Mouse (Mus musculus) midbrain, embryonic 10.5 days (tissue): Measurements from ENCODE around the gene Ppp1r14a. TPM values are rescaled to one million over a fixed set of nuclear protein-coding genes. Genes with fewer than 3 reads are reported as not detected.

Experiments
- DNase-seq: peaks from one replicate; pipeline ENCODE4 v3.0.0-alpha.2; 2017; ENCODE audit warnings: low spot score
- H3K27ac ChIP-seq: fragments of 300-500 bp; sonication (generic); replicated peaks from 2 replicates; pipeline ENCODE4 v1.5.1; 2016; ENCODE audit warnings: mild to moderate bottlenecking
- H3K27me3 ChIP-seq: fragments of 300-500 bp; sonication (generic); 2 replicates; pipeline ENCODE4 v1.6.1; 2016; ENCODE audit warnings: low read depth, mild to moderate bottlenecking; ENCODE audit not compliant: poor library complexity, severe bottlenecking
- H3K36me3 ChIP-seq: fragments of 300-500 bp; sonication (generic); 2 replicates; pipeline ENCODE4 v1.6.1; 2016; ENCODE audit warnings: mild to moderate bottlenecking, moderate library complexity
- H3K4me1 ChIP-seq: fragments of 300-500 bp; sonication (generic); 2 replicates; pipeline ENCODE4 v1.6.1; 2016
- H3K4me3 ChIP-seq: fragments of 300-500 bp; sonication (generic); 2 replicates; pipeline ENCODE4 v1.5.1; 2016; ENCODE audit warnings: mild to moderate bottlenecking, moderate library complexity
- H3K9me3 ChIP-seq: fragments of 300-500 bp; sonication (generic); replicated peaks from 2 replicates; pipeline ENCODE4 v1.6.1; 2016; ENCODE audit warnings: mild to moderate bottlenecking
- WGBS: fragments of 180-500 bp; shearing (Covaris S2); methylation state at CpG from one replicate; pipeline ENCODE4 v1.1.7; 2016; 5-methylcytosine and 5-hydroxymethylcytosine counted together
- polyA plus RNA-seq: library from polyadenylated mRNA; unstranded; fragments of >200 nt; fragmentation: Nextera tagmentation; extraction: Ambion mirVana; gene quantifications from 2 replicates; pipeline ENCODE4 v1.2.1, GENCODE M21; 2016

Gene Ppp1r14a
- polyA plus RNA-seq, 1 experiment from 2014 or later: 21.9 TPM

- Histone ChIP-seq H3K4me3 (no peak overlapping the region), H3K9me3 (no peaks in the 10 kb centered on the region), H3K4me1 (peaks cover 25% of the 10 kb centered on the region), H3K27ac (peak overlapping the region; percentile 68), H3K27me3 (no peaks in the 10 kb centered on the region), H3K36me3 (no peaks in the 10 kb centered on the region)
- DNase-seq: no peak
- 76% methylated on average over 10 of the region's 10 CpGs for WGBS
Observed at GRCm38 (mm10) chr7:29259781-29260730, 29.1 kb upstream of the Ppp1r14a start.

GRCm38 (mm10) chr7:29262151-29262550 lies 27.0 kb upstream of the Ppp1r14a start:
- no peaks in the 10 kb centered on the region for H3K36me3 ChIP-seq
- DNase-seq: no peak
- H3K9me3 ChIP-seq: no peaks in the 10 kb centered on the region
- H3K27me3 ChIP-seq: no peaks in the 10 kb centered on the region
- H3K4me3 ChIP-seq: no peak overlapping the region
- H3K27ac ChIP-seq: no peak overlapping the region
- 82% methylated on average over 6 of the region's 6 CpGs for WGBS
- peaks cover 25% of the 10 kb centered on the region for H3K4me1 ChIP-seq

- WGBS: 89% methylated on average over 3 of the region's 3 CpGs
- DNase-seq: no peak
Observed at GRCm38 (mm10) chr7:29263831-29264230, 25.3 kb upstream of the Ppp1r14a start.

GRCm38 (mm10) chr7:29265636-29266035 lies 23.5 kb upstream of the Ppp1r14a start:
- H3K36me3 ChIP-seq: no peaks in the 10 kb centered on the region
- 83% methylated on average over 7 of the region's 7 CpGs for WGBS

More at GRCm38 (mm10) chr7:29263831-29264230, 25.3 kb upstream of the Ppp1r14a start:
- H3K27me3 ChIP-seq: no peaks in the 10 kb centered on the region
- H3K27ac ChIP-seq: no peak overlapping the region
- H3K9me3 ChIP-seq: no peaks in the 10 kb centered on the region
- no peak overlapping the region for H3K4me3 ChIP-seq
- H3K4me1 ChIP-seq: peaks cover 16% of the 10 kb centered on the region
- H3K36me3 ChIP-seq: no peaks in the 10 kb centered on the region

GRCm38 (mm10) chr7:29266931-29267330 lies 22.2 kb upstream of the Ppp1r14a start:
- Histone ChIP-seq H3K4me1 (no peaks in the 10 kb centered on the region), H3K9me3 (no peaks in the 10 kb centered on the region), H3K27me3 (no peaks in the 10 kb centered on the region), H3K27ac (no peak overlapping the region), H3K4me3 (no peak overlapping the region), H3K36me3 (no peaks in the 10 kb centered on the region)
- WGBS: 77% methylated on average over 4 of the region's 4 CpGs
- no peak for DNase-seq

More at GRCm38 (mm10) chr7:29265636-29266035, 23.5 kb upstream of the Ppp1r14a start:
- H3K27me3 ChIP-seq: no peaks in the 10 kb centered on the region
- no peaks in the 10 kb centered on the region for H3K4me1 ChIP-seq
- H3K4me3 ChIP-seq: no peak overlapping the region
- H3K27ac ChIP-seq: no peak overlapping the region
- H3K9me3 ChIP-seq: no peaks in the 10 kb centered on the region
- no peak for DNase-seq

GRCm38 (mm10) chr7:29270445-29270844 lies 18.7 kb upstream of the Ppp1r14a start:
- Histone ChIP-seq H3K27me3 (no peaks in the 10 kb centered on the region), H3K4me1 (no peaks in the 10 kb centered on the region), H3K36me3 (no peaks in the 10 kb centered on the region), H3K4me3 (no peak overlapping the region), H3K9me3 (no peaks in the 10 kb centered on the region), H3K27ac (no peak overlapping the region)
- WGBS: 91% methylated on average over 4 of the region's 4 CpGs
- no peak for DNase-seq

GRCm38 (mm10) chr7:29271687-29272465 lies 17.2 kb upstream of the Ppp1r14a start:
- H3K36me3 ChIP-seq: no peaks in the 10 kb centered on the region
- DNase-seq: no peak
- H3K27ac ChIP-seq: no peak overlapping the region
- WGBS: 84% methylated on average over 8 of the region's 8 CpGs
- H3K27me3 ChIP-seq: no peaks in the 10 kb centered on the region
- H3K4me1 ChIP-seq: no peaks in the 10 kb centered on the region
- no peak overlapping the region for H3K4me3 ChIP-seq
- no peaks in the 10 kb centered on the region for H3K9me3 ChIP-seq

- no peak for DNase-seq
- Histone ChIP-seq H3K36me3 (no peaks in the 10 kb centered on the region), H3K4me1 (peaks cover 11% of the 10 kb centered on the region), H3K27me3 (peaks cover 26% of the 10 kb centered on the region), H3K4me3 (no peak overlapping the region), H3K27ac (no peak overlapping the region), H3K9me3 (no peaks in the 10 kb centered on the region)
- WGBS: 83% methylated on average over 5 of the region's 5 CpGs
Observed at GRCm38 (mm10) chr7:29276715-29277114, 12.4 kb upstream of the Ppp1r14a start.

GRCm38 (mm10) chr7:29277510-29277909 lies 11.6 kb upstream of the Ppp1r14a start:
- no peak overlapping the region for H3K27ac ChIP-seq
- H3K27me3 ChIP-seq: peaks cover 34% of the 10 kb centered on the region
- no peaks in the 10 kb centered on the region for H3K36me3 ChIP-seq
- no peak for DNase-seq
- H3K9me3 ChIP-seq: no peaks in the 10 kb centered on the region
- WGBS: 91% methylated on average over 4 of the region's 4 CpGs
- peaks cover 16% of the 10 kb centered on the region for H3K4me1 ChIP-seq
- no peak overlapping the region for H3K4me3 ChIP-seq

- Histone ChIP-seq H3K36me3 (no peaks in the 10 kb centered on the region), H3K27ac (no peak overlapping the region), H3K4me3 (no peak overlapping the region), H3K9me3 (no peaks in the 10 kb centered on the region), H3K27me3 (peaks cover 50% of the 10 kb centered on the region), H3K4me1 (peaks cover 16% of the 10 kb centered on the region)
- DNase-seq: no peak
Observed at GRCm38 (mm10) chr7:29279261-29279660, 9.8 kb upstream of the Ppp1r14a start.

GRCm38 (mm10) chr7:29279924-29280323 lies 9.2 kb upstream of the Ppp1r14a start:
- Histone ChIP-seq H3K27me3 (peaks cover 57% of the 10 kb centered on the region), H3K9me3 (no peaks in the 10 kb centered on the region), H3K4me1 (peaks cover 16% of the 10 kb centered on the region), H3K27ac (no peak overlapping the region), H3K36me3 (no peaks in the 10 kb centered on the region), H3K4me3 (no peak overlapping the region)
- DNase-seq: no peak
- WGBS: 93% methylated on average over 8 of the region's 8 CpGs

GRCm38 (mm10) chr7:29280801-29281200 lies 8.3 kb upstream of the Ppp1r14a start:
- no peak for DNase-seq
- WGBS: 12% methylated on average over 13 of the region's 13 CpGs
- Histone ChIP-seq H3K27me3 (peaks cover 63% of the 10 kb centered on the region), H3K36me3 (no peaks in the 10 kb centered on the region), H3K4me1 (peaks cover 16% of the 10 kb centered on the region), H3K27ac (peak overlapping the region; percentile 79; the same call in 1 of the 2 replicates), H3K9me3 (no peaks in the 10 kb centered on the region), H3K4me3 (peak overlapping the region; percentile 70)
